Mouse (Mus musculus): ENCODE data around the gene Polr2g.

Gene Polr2g

DNA sequence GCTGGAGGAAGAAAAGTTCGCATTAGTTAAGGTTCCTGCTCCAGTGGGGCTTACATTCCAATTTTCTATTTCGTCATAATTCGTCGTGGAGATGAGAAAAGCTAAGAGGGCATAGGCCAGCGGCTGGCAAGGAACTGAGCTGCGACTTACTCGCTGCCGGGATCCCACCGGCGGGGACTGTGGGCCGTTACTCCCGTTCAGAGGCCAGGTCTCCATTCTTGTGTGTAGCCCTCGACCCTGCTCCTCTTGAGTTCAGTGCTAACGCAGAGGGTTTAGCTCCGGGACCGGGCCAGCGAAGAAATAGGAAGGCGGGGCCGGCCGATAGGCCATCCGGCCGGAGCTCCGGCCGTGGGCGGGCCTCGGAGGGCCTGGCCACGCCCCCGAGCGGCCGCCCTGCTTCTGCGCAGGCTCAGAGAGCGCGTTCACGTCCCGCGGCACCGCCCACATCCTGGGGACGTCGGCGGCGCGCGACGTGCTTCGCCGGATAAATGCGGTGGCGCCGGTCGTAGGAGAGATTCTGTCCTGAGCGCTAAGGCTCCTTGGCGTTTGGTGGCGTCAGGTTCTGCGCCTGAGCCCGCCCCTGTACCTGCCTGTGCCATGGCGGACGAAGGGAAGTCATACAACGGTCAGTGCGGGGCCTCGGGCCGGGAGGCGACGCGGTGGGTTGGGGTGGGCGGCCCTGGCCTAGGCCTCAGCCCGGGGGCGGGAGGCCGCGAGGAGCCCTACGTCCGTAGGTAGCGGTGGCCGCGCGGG lies 41.6 kb downstream of the Polr2g start, which contains the start of gene Nxf1:
TSS of gene Nxf1 (plus strand) at position 439 of the 753 bp plus-strand sequence.
- peak; percentile 97 for DNase-seq

DNA sequence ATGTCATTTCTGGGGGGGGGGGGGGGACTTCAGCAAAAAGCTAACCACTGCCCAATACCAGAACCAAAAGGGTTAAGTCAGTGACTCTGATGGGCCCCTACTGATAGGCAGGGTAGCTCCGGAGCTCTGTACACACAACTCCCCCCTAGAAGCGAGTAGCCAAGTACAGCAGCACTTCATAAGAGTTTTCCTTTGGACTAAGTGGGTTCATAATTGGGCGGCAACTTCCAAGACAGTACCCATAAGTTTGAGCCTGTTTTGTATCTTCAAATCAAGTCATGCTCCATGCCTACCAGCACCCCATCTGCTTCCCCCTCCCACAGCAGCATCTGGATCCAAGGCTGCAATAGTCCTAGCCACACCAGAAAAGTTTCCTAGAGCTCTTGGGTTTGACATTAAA lies 42.7 kb downstream of the Polr2g start:
- no peak for DNase-seq

DNA sequence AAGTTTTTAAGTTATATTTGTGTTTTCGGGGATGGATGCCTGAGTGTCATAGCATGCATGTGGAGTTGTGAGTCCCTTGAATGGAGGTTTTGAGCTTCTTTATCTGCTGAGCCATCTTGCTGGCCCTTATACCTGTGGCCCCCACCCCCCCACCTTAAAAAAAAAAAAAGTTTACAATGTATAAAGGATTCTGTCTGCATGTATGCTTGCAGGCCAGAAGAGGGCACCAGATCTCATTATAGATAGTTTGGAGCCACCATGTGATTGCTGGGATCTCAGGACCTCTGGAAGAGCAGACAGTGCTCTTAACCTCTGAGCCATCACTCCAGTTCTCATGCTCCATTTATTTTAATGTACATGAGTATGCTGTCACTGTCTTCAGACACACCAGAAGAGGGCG lies 51.0 kb downstream of the Polr2g start:
- DNase-seq: no peak

DNA sequence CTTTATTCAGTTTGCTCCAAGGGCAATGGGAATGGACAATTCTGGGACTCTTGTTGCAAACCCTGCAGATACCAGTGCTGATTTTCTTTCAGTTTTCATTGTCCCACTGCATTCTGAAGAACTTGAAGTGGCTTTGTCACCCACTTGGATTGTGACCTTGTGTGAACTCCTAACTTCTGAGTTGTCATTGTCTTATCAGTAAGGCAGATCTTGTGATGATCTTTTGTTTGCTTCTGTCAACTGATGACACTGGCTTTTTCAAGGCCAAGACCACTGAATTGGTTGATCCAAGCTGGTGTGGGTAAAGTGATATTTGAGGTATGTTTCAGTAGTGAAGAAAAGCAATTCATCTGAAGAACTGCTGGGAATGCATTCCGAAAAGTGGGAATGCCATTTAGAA lies 53.0 kb downstream of the Polr2g start:
- DNase-seq: no peak
